Mouse (Mus musculus) kidney, adult 2 months (tissue): ENCODE results near the gene Arhgef10l.

Source experiments
- CTCF ChIP-seq: fragments of 200-500 bp; conservative IDR thresholded peaks from 2 replicates; pipeline ENCODE4 v1.5.1; 2011; ENCODE audit warnings: low read depth, mild to moderate bottlenecking, control low read depth, low read length, moderate library complexity, mixed read lengths; ENCODE audit not compliant: insufficient read depth, insufficient read length
- POLR2A ChIP-seq: fragments of 200-500 bp; IDR thresholded peaks from one replicate; pipeline ENCODE4 v1.6.1; 2011; ENCODE audit warnings: low read depth, low read length, control low read depth

- TF ChIP-seq CTCF (no peak), POLR2A (no peak)
Measured at GRCm38 (mm10) chr4:140582390-140583088, 83.3 kb downstream of the Arhgef10l start.
